Mouse (Mus musculus): ENCODE results near the gene Ppil1.

- TF ChIP-seq CTCF (IDR thresholded peaks at IDR 0.05; ENCODE audit: low read depth, low read length) (no peak), GATA1 (IDR thresholded peaks at IDR 0.05; ENCODE audit: borderline replicate concordance, low read length) (no peak)
These were observed 52.1 kb downstream of the Ppil1 start for GRCm38 (mm10) chr17:29211836-29212235.

All from G1E (cell line).